Mouse (Mus musculus): ENCODE measurements at regions not wholly inside any gene's neighbourhood (a gene's known extent, or its start where the extent isn't known, plus 50 kb on each side); places are given as distances from the start of the nearest gene placed in this dataset.

GRCm38 (mm10) chr16:93131404-93131803, 305.5 kb upstream of the Runx1 start:
- H3K9ac ChIP-seq: no peak overlapping the region
- H3K27me3 ChIP-seq: no peaks in the 10 kb centered on the region
- H3K27ac ChIP-seq: no peak overlapping the region
- 0 out of 2 replicates have a peak, but pooled peaks cover 6% of the 10 kb centered on the region for H3K4me1 ChIP-seq
- H3K4me3 ChIP-seq (replicated peaks): no peak overlapping the region
- H3K9me3 ChIP-seq (replicated peaks): no peaks in the 10 kb centered on the region
- ATAC-seq (replicated peaks; ENCODE audit: low FRiP score): no peak
- no peak overlapping the region for H3K4me2 ChIP-seq
- no peaks in the 10 kb centered on the region for H3K36me3 ChIP-seq
- 91% methylated on average over 5 of the region's 5 CpGs for WGBS

GRCm38 (mm10) chr16:93130622-93131021, 304.7 kb upstream of the Runx1 start:
- 55% methylated on average over 6 of the region's 6 CpGs for WGBS

GRCm38 (mm10) chr16:93123707-93124106, 297.8 kb upstream of the Runx1 start:
- Histone ChIP-seq H3K9me3 (replicated peaks) (no peaks in the 10 kb centered on the region), H3K27ac (no peak overlapping the region), H3K27me3 (no peaks in the 10 kb centered on the region), H3K9ac (no peak overlapping the region), H3K4me2 (no peak overlapping the region), H3K4me1 (0 out of 2 replicates have a peak, but pooled peaks cover under 1% of the 10 kb centered on the region), H3K4me3 (replicated peaks) (no peak overlapping the region), H3K36me3 (no peaks in the 10 kb centered on the region)
- ATAC-seq (replicated peaks; ENCODE audit: low FRiP score): 0 out of 2 replicates have a peak, but pooled peaks have one; percentile 58
- 59% methylated on average over 8 of the region's 8 CpGs for WGBS

More at GRCm38 (mm10) chr16:93130622-93131021, 304.7 kb upstream of the Runx1 start:
- H3K27me3 ChIP-seq: no peaks in the 10 kb centered on the region
- H3K9me3 ChIP-seq (replicated peaks): no peaks in the 10 kb centered on the region
- no peak overlapping the region for H3K9ac ChIP-seq
- H3K27ac ChIP-seq: no peak overlapping the region
- H3K36me3 ChIP-seq: no peaks in the 10 kb centered on the region
- ATAC-seq (replicated peaks; ENCODE audit: low FRiP score): no peak; the same call in 1 of the 2 replicates
- H3K4me1 ChIP-seq: 0 out of 2 replicates have a peak, but pooled peaks cover 6% of the 10 kb centered on the region
- H3K4me3 ChIP-seq (replicated peaks): no peak overlapping the region
- H3K4me2 ChIP-seq: no peak overlapping the region

- ATAC-seq (replicated peaks; ENCODE audit: low FRiP score): no peak
- Histone ChIP-seq H3K27ac (no peak overlapping the region), H3K9me3 (replicated peaks) (no peaks in the 10 kb centered on the region), H3K4me1 (no peaks in the 10 kb centered on the region), H3K27me3 (no peaks in the 10 kb centered on the region), H3K36me3 (no peaks in the 10 kb centered on the region), H3K4me2 (no peak overlapping the region), H3K9ac (no peak overlapping the region), H3K4me3 (replicated peaks) (no peak overlapping the region)
- 88% methylated on average over 16 of the region's 16 CpGs for WGBS
These were observed 290.4 kb upstream of the Runx1 start for GRCm38 (mm10) chr16:93116111-93116969.

GRCm38 (mm10) chr16:93110912-93111311, 285.0 kb upstream of the Runx1 start:
- ATAC-seq (replicated peaks; ENCODE audit: low FRiP score): no peak
- WGBS: 72% methylated on average over 3 of the region's 3 CpGs
- H3K4me1 ChIP-seq: peaks cover 3% of the 10 kb centered on the region

GRCm38 (mm10) chr16:93110451-93110850, 284.5 kb upstream of the Runx1 start:
- no peaks in the 10 kb centered on the region for H3K27me3 ChIP-seq
- H3K9me3 ChIP-seq (replicated peaks): no peaks in the 10 kb centered on the region
- no peak overlapping the region for H3K4me2 ChIP-seq
- no peaks in the 10 kb centered on the region for H3K36me3 ChIP-seq
- no peak overlapping the region for H3K9ac ChIP-seq
- H3K4me1 ChIP-seq: peaks cover 3% of the 10 kb centered on the region
- 80% methylated on average over 6 of the region's 6 CpGs for WGBS
- no peak for ATAC-seq (replicated peaks; ENCODE audit: low FRiP score)
- no peak overlapping the region for H3K4me3 ChIP-seq (replicated peaks)
- no peak overlapping the region for H3K27ac ChIP-seq

More at GRCm38 (mm10) chr16:93110912-93111311, 285.0 kb upstream of the Runx1 start:
- Histone ChIP-seq H3K4me2 (no peak overlapping the region), H3K9ac (no peak overlapping the region), H3K4me3 (replicated peaks) (no peak overlapping the region), H3K9me3 (replicated peaks) (no peaks in the 10 kb centered on the region), H3K27ac (no peak overlapping the region), H3K36me3 (no peaks in the 10 kb centered on the region), H3K27me3 (no peaks in the 10 kb centered on the region)

GRCm38 (mm10) chr16:93109683-93110407, 283.9 kb upstream of the Runx1 start:
- Histone ChIP-seq H3K36me3 (no peaks in the 10 kb centered on the region), H3K4me2 (no peak overlapping the region), H3K27me3 (no peaks in the 10 kb centered on the region), H3K9ac (no peak overlapping the region), H3K9me3 (replicated peaks) (no peaks in the 10 kb centered on the region), H3K27ac (no peak overlapping the region), H3K4me3 (replicated peaks) (no peak overlapping the region), H3K4me1 (peaks cover 3% of the 10 kb centered on the region)
- WGBS: 67% methylated on average over 12 of the region's 12 CpGs
- no peak for ATAC-seq (replicated peaks; ENCODE audit: low FRiP score)

GRCm38 (mm10) chr16:93107524-93107845, 281.5 kb upstream of the Runx1 start:
- Histone ChIP-seq H3K27me3 (no peaks in the 10 kb centered on the region), H3K27ac (no peak overlapping the region), H3K4me2 (no peak overlapping the region), H3K4me1 (peaks cover 3% of the 10 kb centered on the region), H3K9me3 (replicated peaks) (no peaks in the 10 kb centered on the region), H3K4me3 (replicated peaks) (no peak overlapping the region), H3K36me3 (no peaks in the 10 kb centered on the region), H3K9ac (no peak overlapping the region)
- WGBS: 82% methylated on average over 5 of the region's 5 CpGs
- ATAC-seq (replicated peaks; ENCODE audit: low FRiP score): no peak

GRCm38 (mm10) chr16:93106811-93107523, 281.0 kb upstream of the Runx1 start:
- H3K9ac ChIP-seq: no peak overlapping the region
- H3K36me3 ChIP-seq: no peaks in the 10 kb centered on the region
- H3K27ac ChIP-seq: no peak overlapping the region
- no peak overlapping the region for H3K4me3 ChIP-seq (replicated peaks)
- H3K4me1 ChIP-seq: peaks cover 3% of the 10 kb centered on the region
- WGBS: 43% methylated on average over 13 of the region's 13 CpGs
- ATAC-seq (replicated peaks; ENCODE audit: low FRiP score): 0 out of 2 replicates have a peak, but pooled peaks have one; percentile 9
- no peaks in the 10 kb centered on the region for H3K9me3 ChIP-seq (replicated peaks)
- H3K4me2 ChIP-seq: no peak overlapping the region
- H3K27me3 ChIP-seq: no peaks in the 10 kb centered on the region

GRCm38 (mm10) chr16:93102174-93102573, 276.2 kb upstream of the Runx1 start:
- no peak overlapping the region for H3K4me2 ChIP-seq
- WGBS: 68% methylated on average over 3 of the region's 3 CpGs
- H3K4me3 ChIP-seq (replicated peaks): no peak overlapping the region
- no peaks in the 10 kb centered on the region for H3K27me3 ChIP-seq
- H3K9me3 ChIP-seq (replicated peaks): no peaks in the 10 kb centered on the region
- ATAC-seq (replicated peaks; ENCODE audit: low FRiP score): no peak
- H3K27ac ChIP-seq: no peak overlapping the region
- peaks cover 3% of the 10 kb centered on the region for H3K4me1 ChIP-seq
- H3K9ac ChIP-seq: no peak overlapping the region
- H3K36me3 ChIP-seq: no peaks in the 10 kb centered on the region

- Histone ChIP-seq H3K27me3 (no peaks in the 10 kb centered on the region), H3K4me1 (no peaks in the 10 kb centered on the region), H3K27ac (no peak overlapping the region), H3K4me3 (replicated peaks) (no peak overlapping the region), H3K36me3 (no peaks in the 10 kb centered on the region), H3K4me2 (no peak overlapping the region), H3K9me3 (replicated peaks) (no peaks in the 10 kb centered on the region), H3K9ac (no peak overlapping the region)
- 48% methylated on average over 8 of the region's 8 CpGs for WGBS
- no peak for ATAC-seq (replicated peaks; ENCODE audit: low FRiP score)
These were observed 272.1 kb upstream of the Runx1 start for GRCm38 (mm10) chr16:93098057-93098456.

- no peak for ATAC-seq (replicated peaks; ENCODE audit: low FRiP score)
- 0 out of 2 replicates have a peak, but pooled peaks cover 3% of the 10 kb centered on the region for H3K4me1 ChIP-seq
- H3K27me3 ChIP-seq: no peaks in the 10 kb centered on the region
- no peak overlapping the region for H3K4me3 ChIP-seq (replicated peaks)
- H3K36me3 ChIP-seq: no peaks in the 10 kb centered on the region
- 79% methylated on average over 5 of the region's 5 CpGs for WGBS
- no peak overlapping the region for H3K27ac ChIP-seq
- no peak overlapping the region for H3K4me2 ChIP-seq
- no peak overlapping the region for H3K9ac ChIP-seq
- H3K9me3 ChIP-seq (replicated peaks): no peaks in the 10 kb centered on the region
These were observed 270.2 kb upstream of the Runx1 start for GRCm38 (mm10) chr16:93096175-93096574.

Measured in kidney, embryonic 15.5 days (tissue).